Mouse (Mus musculus) CD4-positive naive resting alpha-beta T cell, adult 57 days (primary cell): Measurements from ENCODE around the gene Fyn. TPM values are rescaled to one million over a fixed set of nuclear protein-coding genes. Genes with fewer than 3 reads are reported as not detected.

ENCODE experiments used
- total RNA-seq: library from RNA; stranded (reverse); gene quantifications from one replicate; pipeline ENCODE4 v1.2.4, GENCODE M21; 2023

Gene Fyn
- total RNA-seq, result 222 TPM

DNA sequence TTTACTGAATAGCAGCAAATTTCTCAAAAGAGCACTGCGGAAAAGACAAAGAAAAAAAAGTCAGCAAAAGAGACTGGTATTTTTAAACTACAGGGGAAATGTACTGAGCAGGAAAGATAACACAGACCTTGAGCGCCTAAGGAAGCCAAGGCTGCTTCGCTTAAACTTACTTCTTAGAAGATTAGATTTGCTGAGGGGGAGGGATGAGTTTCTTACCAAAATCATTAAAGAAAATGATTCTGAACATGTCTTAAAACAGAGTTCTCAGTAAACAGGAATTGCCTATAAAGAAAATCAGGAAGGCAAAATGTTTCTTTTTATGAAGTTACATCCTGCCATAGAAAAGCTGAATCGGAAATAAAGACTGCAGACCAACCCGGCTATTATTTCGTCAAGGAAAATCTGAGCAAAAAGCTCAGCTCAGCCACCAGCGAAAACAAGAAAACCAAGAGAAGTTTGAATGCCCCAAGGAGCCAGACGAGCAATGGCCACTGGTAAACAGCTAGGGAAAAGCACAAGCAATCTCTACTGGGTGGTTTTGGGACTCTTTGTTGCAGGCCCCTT, at the start of gene Fyn:
Gene Fyn, plus strand, starts transcription at position 284 of the 564 bp plus-strand sequence.

DNA sequence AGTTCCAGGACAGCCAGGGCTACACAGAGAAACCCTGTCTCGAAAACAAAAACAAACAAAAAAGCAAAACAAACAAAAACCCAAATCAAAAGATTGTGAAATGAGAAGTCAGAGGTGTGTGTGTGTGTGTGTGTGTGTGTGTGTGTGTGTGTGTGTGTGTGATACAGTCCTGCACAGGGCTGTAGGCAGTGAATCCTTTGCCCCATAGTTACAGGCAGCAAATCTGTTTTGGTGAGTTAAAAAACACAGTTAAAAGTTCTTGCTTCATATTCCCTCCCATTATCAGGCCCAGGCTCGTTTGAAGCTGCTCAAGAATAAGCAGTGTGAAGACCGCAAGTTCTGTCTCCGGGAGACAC, 244.0 kb downstream of the Fyn start, which contains the start of gene Traf3ip2:
Gene Traf3ip2, plus strand, starts transcription at position 302 of the 356 bp plus-strand sequence.

Other genes starting within 250 kb of the Fyn start
- not detected for gene Fam229b, start 234.9 kb upstream of the Fyn start, total RNA-seq
- 9.1 TPM for gene Tube1, start 234.9 kb upstream of the Fyn start, total RNA-seq
- gene Ccn6, start 205.1 kb upstream of the Fyn start, total RNA-seq, result 1.5 TPM
- gene Traf3ip2, start 244.1 kb downstream of the Fyn start, total RNA-seq, result 98.7 TPM